Mouse (Mus musculus) liver, adult 2 months (tissue): ENCODE results near the gene Snrpd2. TPM values are rescaled to one million over a fixed set of nuclear protein-coding genes. Genes with fewer than 3 reads are reported as not detected.
A peak's percentile ranks its signal among the peaks of the same experiment; 100 is the strongest.

ENCODE experiments used
- DNase-seq: peaks from one replicate; pipeline ENCODE4 v3.0.0-alpha.2; 2011; ENCODE audit warnings: low read depth, low spot score; ENCODE audit errors: extremely low read depth
- H3K27ac ChIP-seq: fragments of 200-500 bp; replicated peaks from 2 replicates; pipeline ENCODE4 v1.5.1; 2012; ENCODE audit warnings: low read depth, mild to moderate bottlenecking, control low read depth, inconsistent platforms, low read length; ENCODE audit not compliant: insufficient read depth
- H3K27me3 ChIP-seq: fragments of 200-500 bp; 2 replicates; pipeline ENCODE4 v1.6.1; 2012; ENCODE audit warnings: mild to moderate bottlenecking, moderate library complexity, low read length, inconsistent platforms; ENCODE audit not compliant: control insufficient read depth, insufficient read depth
- H3K36me3 ChIP-seq: fragments of 200-500 bp; 2 replicates; pipeline ENCODE4 v1.6.1; 2012; ENCODE audit warnings: low read length, inconsistent platforms; ENCODE audit not compliant: control insufficient read depth, insufficient read depth
- H3K4me1 ChIP-seq: fragments of 200-500 bp; 2 replicates; pipeline ENCODE4 v1.6.1; 2011; ENCODE audit warnings: low read length; ENCODE audit not compliant: control insufficient read depth, insufficient read depth
- H3K4me3 ChIP-seq: fragments of 200-500 bp; 2 replicates; pipeline ENCODE4 v1.5.1; 2011; ENCODE audit warnings: low read depth, mild to moderate bottlenecking, control low read depth, low read length, moderate library complexity; ENCODE audit not compliant: insufficient read depth
- H3K79me2 ChIP-seq: fragments of 200-500 bp; 2 replicates; pipeline ENCODE4 v1.6.1; 2012; ENCODE audit warnings: inconsistent platforms, mild to moderate bottlenecking, low read length, moderate library complexity; ENCODE audit not compliant: control insufficient read depth, insufficient read depth
- H3K9ac ChIP-seq: fragments of 200-500 bp; 2 replicates; pipeline ENCODE4 v1.6.1; 2012; ENCODE audit warnings: low read depth, mild to moderate bottlenecking, control low read depth, inconsistent platforms, low read length
- CTCF ChIP-seq: fragments of 200-500 bp; IDR thresholded peaks from 2 replicates; pipeline ENCODE4 v1.5.1; 2011; ENCODE audit warnings: low read depth, low read length, control low read depth
- POLR2A ChIP-seq: fragments of 200-500 bp; IDR thresholded peaks from 2 replicates; pipeline ENCODE4 v1.6.1; 2011; ENCODE audit warnings: low read length, control low read depth; ENCODE audit not compliant: insufficient read depth; ENCODE audit errors: extremely low read depth
- WGBS: fragments of 180-500 bp; shearing (Covaris S2); methylation state at CpG from one replicate; pipeline ENCODE4 v1.1.7; 2018; 5-methylcytosine and 5-hydroxymethylcytosine counted together
- polyA plus RNA-seq: library from polyadenylated mRNA; depleted of rRNA; stranded (reverse); fragments of >200 nt; gene quantifications from 2 replicates; pipeline ENCODE4 v1.2.3, GENCODE M21; 2012
- total RNA-seq: library from RNA; depleted of rRNA; stranded (reverse); fragments of >200 nt; gene quantifications from 2 replicates; pipeline ENCODE4 v1.2.3, GENCODE M21; 2014

Snrpd2 gene
- total and polyA plus RNA-seq, 2 experiments: 16.4 to 28.4 TPM

DNA sequence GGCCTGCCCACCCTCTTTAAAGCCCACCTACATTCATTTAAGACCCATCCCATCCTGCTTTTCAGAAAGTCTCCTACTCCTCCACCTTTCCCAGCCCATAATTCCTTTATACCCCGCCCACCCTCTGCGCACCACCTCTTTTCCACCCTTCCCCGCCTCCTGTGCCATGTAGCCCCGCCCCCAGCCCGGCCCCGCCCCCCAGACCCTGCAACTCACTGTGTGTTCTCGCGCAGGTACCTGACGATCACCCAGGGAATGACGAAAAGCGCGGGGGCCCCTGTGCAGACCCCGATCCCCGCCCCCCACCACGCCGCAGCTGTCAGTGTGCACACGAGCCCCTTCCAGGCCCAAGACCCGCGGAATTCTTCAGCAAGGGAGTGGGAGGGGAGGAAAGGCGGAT is 10.6 kb downstream of the Snrpd2 start:
- DNase-seq: peak; percentile 7
- H3K9ac ChIP-seq: no peak overlapping the region
- peak overlapping the region; percentile 38; the same call in 1 of the 2 replicates for H3K4me3 ChIP-seq
- peaks cover 2% of the 10 kb centered on the region; the same call in 1 of the 2 replicates for H3K4me1 ChIP-seq
- no peak overlapping the region for H3K27ac ChIP-seq
- peaks cover 10% of the 10 kb centered on the region; the same call in 1 of the 2 replicates for H3K27me3 ChIP-seq
- no peaks in the 10 kb centered on the region for H3K79me2 ChIP-seq
- no peaks in the 10 kb centered on the region for H3K36me3 ChIP-seq
- TF ChIP-seq CTCF: no peak
- TF ChIP-seq POLR2A: no peak
- 3% methylated on average over 20 of the region's 20 CpGs for WGBS

DNA sequence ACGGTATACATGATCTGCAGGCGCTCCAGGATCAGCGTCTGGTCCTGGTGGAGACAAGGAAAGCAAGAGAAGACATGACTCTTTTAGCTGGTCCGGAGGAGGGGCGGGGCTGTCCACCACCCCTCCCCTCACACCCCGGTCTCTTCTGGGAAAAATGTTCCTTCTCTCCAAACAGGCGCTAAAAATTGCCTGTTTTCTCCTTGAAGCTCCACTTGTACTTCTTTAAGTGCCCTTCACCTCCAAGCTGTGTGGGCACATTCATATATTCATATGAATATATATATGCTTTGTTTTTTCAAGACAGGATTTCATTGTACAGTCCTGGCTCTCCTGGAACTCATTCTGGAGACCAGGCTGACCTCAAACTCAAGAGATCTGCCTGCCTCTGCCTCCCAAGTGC is 13.4 kb downstream of the Snrpd2 start:
- H3K9ac ChIP-seq: no peak overlapping the region
- H3K4me1 ChIP-seq: no peaks in the 10 kb centered on the region
- TF ChIP-seq POLR2A (no peak), CTCF (no peak)
- H3K27me3 ChIP-seq: peaks cover 14% of the 10 kb centered on the region; the same call in 1 of the 2 replicates
- DNase-seq: no peak
- 84% methylated on average over 7 of the region's 7 CpGs for WGBS
- H3K79me2 ChIP-seq: no peaks in the 10 kb centered on the region
- H3K27ac ChIP-seq: no peak overlapping the region
- no peaks in the 10 kb centered on the region for H3K36me3 ChIP-seq
- no peak overlapping the region for H3K4me3 ChIP-seq

DNA sequence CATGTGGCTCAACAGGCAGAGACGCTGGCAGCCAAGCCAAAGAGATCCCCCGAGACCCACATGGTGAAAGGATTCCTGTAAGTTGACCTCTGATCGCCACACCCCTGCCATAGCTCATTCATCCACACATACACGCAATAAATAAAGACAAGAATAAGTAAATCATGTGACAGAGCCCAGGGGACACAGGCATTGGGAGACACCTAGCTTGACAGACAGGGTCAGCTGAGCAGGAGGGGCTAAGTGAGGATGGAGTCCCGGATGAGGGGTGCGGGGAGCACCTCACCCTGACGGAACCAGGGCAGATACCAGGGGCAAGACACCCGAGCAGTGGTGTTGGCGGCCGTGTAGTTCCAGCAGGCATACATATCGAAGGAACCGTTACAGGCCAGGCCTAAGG is 14.2 kb downstream of the Snrpd2 start:
- Histone ChIP-seq H3K36me3 (no peaks in the 10 kb centered on the region), H3K4me3 (no peak overlapping the region), H3K9ac (no peak overlapping the region), H3K27me3 (peaks cover 14% of the 10 kb centered on the region; the same call in 1 of the 2 replicates), H3K27ac (no peak overlapping the region), H3K4me1 (no peaks in the 10 kb centered on the region), H3K79me2 (no peaks in the 10 kb centered on the region)
- WGBS: 53% methylated on average over 12 of the region's 12 CpGs
- TF ChIP-seq CTCF: no peak
- TF ChIP-seq POLR2A: no peak
- no peak for DNase-seq

DNA sequence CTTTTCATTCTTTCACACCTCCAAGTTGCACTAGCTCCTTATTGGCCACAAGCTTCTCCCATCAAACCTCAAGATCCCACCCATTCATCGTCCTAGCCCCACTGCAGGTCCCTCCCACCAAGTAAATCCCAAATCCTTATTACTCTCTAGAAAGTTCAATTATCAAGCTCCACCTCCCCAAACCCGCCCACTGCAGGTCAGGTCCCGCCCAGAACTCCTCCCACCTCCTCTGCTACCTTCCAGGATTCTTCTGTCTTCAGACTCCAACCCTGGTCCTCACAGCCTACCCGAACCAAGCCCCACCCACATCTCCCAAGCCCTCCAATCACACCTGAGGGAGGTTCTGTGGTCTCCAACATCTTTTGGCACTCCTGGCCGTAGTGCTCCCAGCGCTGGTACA is 14.7 kb downstream of the Snrpd2 start:
- no peak overlapping the region for H3K27ac ChIP-seq
- no peaks in the 10 kb centered on the region for H3K4me1 ChIP-seq
- H3K9ac ChIP-seq: no peak overlapping the region
- H3K27me3 ChIP-seq: peaks cover 14% of the 10 kb centered on the region; the same call in 1 of the 2 replicates
- H3K4me3 ChIP-seq: no peak overlapping the region
- H3K36me3 ChIP-seq: no peaks in the 10 kb centered on the region
- H3K79me2 ChIP-seq: no peaks in the 10 kb centered on the region
- whole genome bisulfite sequencing: 3% methylated on average over 6 of the region's 6 CpGs
- TF ChIP-seq POLR2A (no peak), CTCF (no peak)
- DNase-seq: peak; percentile 5

DNA sequence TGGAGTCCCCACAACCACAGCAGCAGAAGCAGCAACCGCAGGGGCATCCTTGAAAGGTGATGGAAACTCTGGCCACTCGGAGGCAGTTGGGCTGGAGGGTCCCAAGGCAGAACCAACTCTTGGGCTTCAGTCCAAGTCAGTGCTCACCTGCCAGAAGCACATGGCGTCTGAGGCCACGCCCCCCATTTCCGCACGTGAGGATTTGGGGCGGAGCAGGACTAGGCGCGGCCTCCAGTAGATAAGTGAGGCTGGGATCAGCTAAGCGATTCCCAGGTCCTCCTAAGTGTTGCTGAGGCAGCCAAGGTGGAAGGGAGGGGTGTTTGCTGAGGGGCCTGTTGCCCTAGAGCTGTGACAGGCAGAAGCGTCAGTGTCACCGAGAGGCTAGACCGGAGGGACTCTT is 15.5 kb downstream of the Snrpd2 start:
- Histone ChIP-seq H3K79me2 (no peaks in the 10 kb centered on the region), H3K9ac (no peak overlapping the region), H3K36me3 (no peaks in the 10 kb centered on the region), H3K4me3 (no peak overlapping the region), H3K27ac (no peak overlapping the region), H3K27me3 (peaks cover 10% of the 10 kb centered on the region; the same call in 1 of the 2 replicates), H3K4me1 (no peaks in the 10 kb centered on the region)
- DNase-seq: no peak
- TF ChIP-seq POLR2A: no peak
- no peak for TF ChIP-seq CTCF
- whole genome bisulfite sequencing: 5% methylated on average over 13 of the region's 13 CpGs

DNA sequence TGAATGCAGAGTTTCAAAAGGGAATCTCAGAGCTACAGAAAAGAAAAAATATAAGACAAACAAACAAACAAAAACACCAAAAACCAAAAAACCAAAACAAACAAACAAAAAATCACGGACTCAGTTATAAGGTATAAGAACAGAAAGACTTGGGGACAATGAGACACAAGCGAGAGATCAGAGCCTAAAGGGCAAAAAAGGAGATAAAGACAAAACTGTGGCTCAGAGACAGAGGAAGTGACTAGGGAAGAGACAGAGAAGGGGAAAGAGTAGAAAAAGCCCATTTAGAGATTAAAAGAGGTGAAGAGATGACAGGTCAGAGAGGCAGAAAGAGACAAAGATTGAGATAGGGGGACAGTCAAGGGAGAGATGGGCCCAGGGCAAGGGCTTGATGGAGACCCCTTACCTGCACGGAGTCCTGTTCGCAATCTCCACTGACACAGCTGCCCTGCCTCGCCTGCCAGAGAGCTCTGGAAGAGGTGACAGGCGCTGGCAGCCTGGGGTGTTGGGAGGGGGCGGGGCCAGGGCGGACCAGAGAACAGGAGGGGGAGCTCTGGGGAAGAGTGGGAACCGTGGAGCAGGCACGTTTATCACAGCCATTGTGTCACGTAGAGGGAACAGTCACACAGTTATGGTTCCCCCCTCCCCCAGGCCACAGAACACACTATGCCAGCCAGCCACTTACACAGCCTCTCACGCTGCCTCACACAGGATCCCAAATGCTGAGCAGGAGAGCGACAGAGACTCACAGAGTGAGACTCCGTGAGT is 16.3 kb downstream of the Snrpd2 start, which contains the start of gene Gipr:
TSS of gene Gipr (minus strand) at position 472 of the 768 bp plus-strand sequence.
- Histone ChIP-seq H3K4me1 (no peaks in the 10 kb centered on the region), H3K79me2 (no peaks in the 10 kb centered on the region), H3K27me3 (peaks cover 10% of the 10 kb centered on the region; the same call in 1 of the 2 replicates), H3K4me3 (no peak within 1 kb of the TSS), H3K36me3 (no peaks in the 10 kb centered on the region), H3K9ac (no peak within 1 kb of the TSS), H3K27ac (no peak within 1 kb of the TSS)
- DNase-seq: no peak
- TF ChIP-seq POLR2A: no peak
- no peak for TF ChIP-seq CTCF
- WGBS: 13% methylated on average over 14 of the region's 14 CpGs
